Mouse (Mus musculus): Measurements from ENCODE around the gene Dip2c.

- TF ChIP-seq CHD2 (IDR thresholded peaks at IDR 0.05; ENCODE audit: low read length) (no peak), CTCF (IDR thresholded peaks at IDR 0.05 in 2 of 3, conservative IDR thresholded peaks at IDR 0.05 in 1 of 3; ENCODE audit: control insufficient read depth in 1 of 3, insufficient read depth in 1 of 3, low read depth in 2 of 3, low read length in 3 of 3, poor library complexity in 1 of 3, severe bottlenecking in 1 of 3) (no peak), SIN3A (IDR thresholded peaks at IDR 0.05; ENCODE audit: low read length) (no peak), POLR2AphosphoS5 (IDR thresholded peaks at IDR 0.05; ENCODE audit: borderline replicate concordance, low read depth, low read length) (no peak), MAX (IDR thresholded peaks at IDR 0.05; ENCODE audit: low read length) (no peak), RAD21 (IDR thresholded peaks at IDR 0.05; ENCODE audit: low read depth, low read length) (no peak), POLR2A (IDR thresholded peaks at IDR 0.05; ENCODE audit: control insufficient read depth in 1 of 2, insufficient read depth in 1 of 2, low read depth in 1 of 2, low read length in 2 of 2, poor library complexity in 1 of 2) (no peak)
These were observed 2.3 kb downstream of the Dip2c start for GRCm38 (mm10) chr13:9278636-9279035.
